Mouse (Mus musculus) kidney, embryonic 15.5 days (tissue): ENCODE results near the gene Nudcd2. TPM values are rescaled to one million over a fixed set of nuclear protein-coding genes. Genes with fewer than 3 reads are reported as not detected.

Source experiments
- ATAC-seq: fragments of 200-750 bp; cut with Nextera tagmentation; replicated peaks from 2 replicates; pipeline ENCODE4 v1.8.0; 2017; ENCODE audit warnings: moderate TSS enrichment; ENCODE audit not compliant: low FRiP score
- H3K27ac ChIP-seq: fragments of 300-500 bp; sonication (generic); 2 replicates; pipeline ENCODE4 v1.5.1; 2015; ENCODE audit warnings: mild to moderate bottlenecking, inconsistent platforms
- H3K27me3 ChIP-seq: fragments of 300-500 bp; sonication (generic); 2 replicates; pipeline ENCODE4 v1.6.1; 2015; ENCODE audit warnings: inconsistent platforms
- H3K36me3 ChIP-seq: fragments of 300-500 bp; sonication (generic); 2 replicates; pipeline ENCODE4 v1.6.1; 2015; ENCODE audit warnings: inconsistent platforms
- H3K4me1 ChIP-seq: fragments of 300-500 bp; sonication (generic); 2 replicates; pipeline ENCODE4 v1.6.1; 2015; ENCODE audit warnings: inconsistent platforms
- H3K4me2 ChIP-seq: fragments of 300-500 bp; sonication (generic); 2 replicates; pipeline ENCODE4 v1.6.1; 2015; ENCODE audit warnings: moderate library complexity, mild to moderate bottlenecking, inconsistent platforms
- H3K4me3 ChIP-seq: fragments of 300-500 bp; sonication (generic); replicated peaks from 2 replicates; pipeline ENCODE4 v1.5.1; 2015; ENCODE audit warnings: mild to moderate bottlenecking, inconsistent platforms
- H3K9ac ChIP-seq: fragments of 300-500 bp; sonication (generic); 2 replicates; pipeline ENCODE4 v1.6.1; 2015; ENCODE audit warnings: mild to moderate bottlenecking, inconsistent platforms
- H3K9me3 ChIP-seq: fragments of 300-500 bp; sonication (generic); replicated peaks from 2 replicates; pipeline ENCODE4 v1.6.1; 2016; ENCODE audit warnings: inconsistent platforms
- WGBS: fragments of 180-500 bp; shearing (Covaris S2); methylation state at CpG from one replicate; pipeline ENCODE4 v1.1.7; 2015; ENCODE audit warnings: mixed read lengths; 5-methylcytosine and 5-hydroxymethylcytosine counted together
- polyA plus RNA-seq: library from polyadenylated mRNA; unstranded; fragments of >200 nt; fragmentation: Nextera tagmentation; extraction: Ambion mirVana; gene quantifications from 2 replicates; pipeline ENCODE4 v1.2.1, GENCODE M21; 2015

The Nudcd2 gene
- polyA plus RNA-seq, 1 experiment from 2014 or later = 165 TPM

- WGBS = 84% methylated on average over 8 of the region's 8 CpGs
- Histone ChIP-seq H3K4me2 (no peak overlapping the region), H3K9me3 (no peaks in the 10 kb centered on the region), H3K9ac (no peak overlapping the region), H3K4me3 (no peak overlapping the region), H3K27ac (no peak overlapping the region), H3K36me3 (no peaks in the 10 kb centered on the region), H3K4me1 (no peaks in the 10 kb centered on the region), H3K27me3 (no peaks in the 10 kb centered on the region)
- ATAC-seq = no peak
Measured at GRCm38 (mm10) chr11:40759896-40760295, 26.4 kb downstream of the Nudcd2 start.

GRCm38 (mm10) chr11:40763395-40763794 is 29.9 kb downstream of the Nudcd2 start:
- ATAC-seq = no peak

GRCm38 (mm10) chr11:40764690-40765089 is 31.2 kb downstream of the Nudcd2 start:
- no peak overlapping the region for H3K27ac ChIP-seq
- no peak overlapping the region for H3K4me3 ChIP-seq
- no peaks in the 10 kb centered on the region for H3K27me3 ChIP-seq
- no peak overlapping the region for H3K9ac ChIP-seq
- no peaks in the 10 kb centered on the region for H3K36me3 ChIP-seq
- no peak overlapping the region for H3K4me2 ChIP-seq
- 79% methylated on average over 4 of the region's 4 CpGs for WGBS
- no peaks in the 10 kb centered on the region for H3K4me1 ChIP-seq
- no peak for ATAC-seq
- H3K9me3 ChIP-seq = no peaks in the 10 kb centered on the region

More at GRCm38 (mm10) chr11:40763395-40763794, 29.9 kb downstream of the Nudcd2 start:
- H3K9me3 ChIP-seq = no peaks in the 10 kb centered on the region
- H3K4me1 ChIP-seq = no peaks in the 10 kb centered on the region
- H3K4me3 ChIP-seq = no peak overlapping the region
- no peak overlapping the region for H3K4me2 ChIP-seq
- H3K27ac ChIP-seq = no peak overlapping the region
- no peaks in the 10 kb centered on the region for H3K27me3 ChIP-seq
- no peaks in the 10 kb centered on the region for H3K36me3 ChIP-seq
- no peak overlapping the region for H3K9ac ChIP-seq
- 25% methylated on average over 2 of the region's 2 CpGs for WGBS

GRCm38 (mm10) chr11:40775315-40776269 is 42.1 kb downstream of the Nudcd2 start:
- H3K36me3 ChIP-seq = no peaks in the 10 kb centered on the region
- peak overlapping the region; percentile 31; the same call in 1 of the 2 replicates for H3K4me2 ChIP-seq
- 51% methylated on average over 12 of the region's 12 CpGs for WGBS
- no peaks in the 10 kb centered on the region for H3K9me3 ChIP-seq
- H3K4me1 ChIP-seq = no peaks in the 10 kb centered on the region
- ATAC-seq = no peak
- H3K27ac ChIP-seq = no peak overlapping the region
- H3K4me3 ChIP-seq = no peak overlapping the region
- no peak overlapping the region for H3K9ac ChIP-seq
- H3K27me3 ChIP-seq = no peaks in the 10 kb centered on the region

GRCm38 (mm10) chr11:40781857-40782256 is 48.4 kb downstream of the Nudcd2 start:
- Histone ChIP-seq H3K27ac (no peak overlapping the region), H3K36me3 (no peaks in the 10 kb centered on the region), H3K4me1 (no peaks in the 10 kb centered on the region), H3K9ac (no peak overlapping the region), H3K27me3 (no peaks in the 10 kb centered on the region), H3K4me2 (no peak overlapping the region), H3K4me3 (no peak overlapping the region), H3K9me3 (no peaks in the 10 kb centered on the region)
- ATAC-seq = no peak
- WGBS = 75% methylated on average over 2 of the region's 2 CpGs

- H3K36me3 ChIP-seq = no peaks in the 10 kb centered on the region
- no peak overlapping the region for H3K4me3 ChIP-seq
- no peak overlapping the region for H3K9ac ChIP-seq
- no peak overlapping the region for H3K27ac ChIP-seq
- WGBS = 84% methylated on average over 1 of the region's 1 CpGs
- ATAC-seq = no peak
- H3K4me2 ChIP-seq = no peak overlapping the region
- H3K9me3 ChIP-seq = no peaks in the 10 kb centered on the region
- H3K27me3 ChIP-seq = no peaks in the 10 kb centered on the region
- H3K4me1 ChIP-seq = no peaks in the 10 kb centered on the region
Measured at GRCm38 (mm10) chr11:40783346-40783745, 49.9 kb downstream of the Nudcd2 start.

- no peak overlapping the region for H3K4me2 ChIP-seq
- H3K4me1 ChIP-seq = no peaks in the 10 kb centered on the region
- H3K9ac ChIP-seq = no peak overlapping the region
- no peak for ATAC-seq
- H3K9me3 ChIP-seq = no peaks in the 10 kb centered on the region
- H3K36me3 ChIP-seq = no peaks in the 10 kb centered on the region
- WGBS = 81% methylated on average over 8 of the region's 8 CpGs
- H3K27me3 ChIP-seq = no peaks in the 10 kb centered on the region
- H3K4me3 ChIP-seq = no peak overlapping the region
- no peak overlapping the region for H3K27ac ChIP-seq
Measured at GRCm38 (mm10) chr11:40784326-40784725, 50.9 kb downstream of the Nudcd2 start.

GRCm38 (mm10) chr11:40786900-40787299 is 53.4 kb downstream of the Nudcd2 start:
- no peak for ATAC-seq
- no peak overlapping the region for H3K9ac ChIP-seq
- H3K4me2 ChIP-seq = no peak overlapping the region
- H3K4me3 ChIP-seq = no peak overlapping the region
- H3K36me3 ChIP-seq = no peaks in the 10 kb centered on the region
- 91% methylated on average over 2 of the region's 2 CpGs for WGBS
- no peaks in the 10 kb centered on the region for H3K27me3 ChIP-seq
- H3K9me3 ChIP-seq = no peaks in the 10 kb centered on the region
- no peak overlapping the region for H3K27ac ChIP-seq
- H3K4me1 ChIP-seq = no peaks in the 10 kb centered on the region

Other genes with a start within 250 kb of the Nudcd2 start
- 106 and 109 TPM in 2 replicates for gene Mat2b, start 38.5 kb upstream of the Nudcd2 start, polyA plus RNA-seq
- 48.2 and 48.4 TPM in 2 replicates for gene Hmmr, start 245 bp upstream of the Nudcd2 start, polyA plus RNA-seq
- 37.9 and 42.6 TPM in 2 replicates for gene Ccng1, start 21.6 kb downstream of the Nudcd2 start, polyA plus RNA-seq